Mouse (Mus musculus): ENCODE data around the gene Sufu.

DNA sequence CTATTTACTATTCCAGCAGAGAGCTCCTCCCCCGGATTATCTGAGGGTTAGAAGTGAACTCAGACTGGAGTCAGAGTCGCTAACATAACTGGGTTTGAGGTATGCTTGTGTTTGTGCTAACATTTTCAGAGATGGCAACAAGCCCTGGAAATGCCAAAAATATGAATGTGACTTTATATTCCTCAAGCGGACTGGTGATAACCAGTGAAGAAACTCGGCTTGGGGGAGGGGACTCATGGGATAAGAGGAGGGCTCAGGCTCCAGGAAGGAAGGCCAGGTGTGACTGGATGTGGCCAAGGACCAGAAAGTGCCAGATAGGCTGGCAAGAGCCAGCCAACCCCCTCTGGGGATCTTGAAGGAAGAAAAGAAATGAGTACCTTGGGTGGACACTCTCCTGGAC lies 85.1 kb downstream of the Sufu start:
- no peak for TF ChIP-seq MYOG (IDR thresholded peaks at IDR 0.05; ENCODE audit: control insufficient read depth in 1 of 3, insufficient read depth in 1 of 3, insufficient read length in 2 of 3, low read depth in 2 of 3)
- no peak for TF ChIP-seq POLR2A (IDR thresholded peaks at IDR 0.05; ENCODE audit: insufficient read length, low read depth)
- TF ChIP-seq MAX (IDR thresholded peaks at IDR 0.05; ENCODE audit: low read depth), result no peak
- TF ChIP-seq USF1 (IDR thresholded peaks at IDR 0.05; ENCODE audit: low read depth), result no peak
- no peak for TF ChIP-seq E2F4 (IDR thresholded peaks at IDR 0.05; ENCODE audit: insufficient read depth)
- TF ChIP-seq TCF12 (IDR thresholded peaks at IDR 0.05; ENCODE audit: insufficient read depth, poor library complexity, severe bottlenecking), result no peak
- TF ChIP-seq TCF3 (IDR thresholded peaks at IDR 0.05; ENCODE audit: insufficient read length, low read depth), result no peak
- no peak for TF ChIP-seq CEBPB (IDR thresholded peaks at IDR 0.05; ENCODE audit: insufficient read depth, poor library complexity, severe bottlenecking)
- no peak for TF ChIP-seq SRF (IDR thresholded peaks at IDR 0.05; ENCODE audit: control insufficient read depth, insufficient read length, low read depth)
- no peak for TF ChIP-seq MYOD1 (IDR thresholded peaks at IDR 0.05; ENCODE audit: control insufficient read depth in 1 of 3, insufficient read length in 2 of 3, low read depth in 2 of 3)
- no peak for TF ChIP-seq POLR2AphosphoS2 (IDR thresholded peaks at IDR 0.05; ENCODE audit: insufficient read length, low read depth)
